Mouse (Mus musculus) adrenal gland, postnatal 36 days (tissue): ENCODE results near the gene Utf1. TPM values are rescaled to one million over a fixed set of nuclear protein-coding genes. Genes with fewer than 3 reads are reported as not detected.
A peak's percentile ranks its signal among the peaks of the same experiment; 100 is the strongest.

Experiments used
- DNase-seq, 2 experiments: peaks; one replicate each; pipeline ENCODE4 v3.0.0; 2021; ENCODE audit warnings: mixed read lengths in 1 of 2
- microRNA-seq: library from miRNA; unstranded; fragments of <30 nt; microRNA quantifications from one replicate; pipeline ENCODE4 v1.2.0, GENCODE M21; 2021
- total RNA-seq, 2 experiments: library from RNA; stranded (reverse); gene quantifications; 2 replicates each; pipeline ENCODE4 v1.2.3; 2021

Gene Utf1
- total RNA-seq, 2 experiments from 2014 or later = not detected

DNA sequence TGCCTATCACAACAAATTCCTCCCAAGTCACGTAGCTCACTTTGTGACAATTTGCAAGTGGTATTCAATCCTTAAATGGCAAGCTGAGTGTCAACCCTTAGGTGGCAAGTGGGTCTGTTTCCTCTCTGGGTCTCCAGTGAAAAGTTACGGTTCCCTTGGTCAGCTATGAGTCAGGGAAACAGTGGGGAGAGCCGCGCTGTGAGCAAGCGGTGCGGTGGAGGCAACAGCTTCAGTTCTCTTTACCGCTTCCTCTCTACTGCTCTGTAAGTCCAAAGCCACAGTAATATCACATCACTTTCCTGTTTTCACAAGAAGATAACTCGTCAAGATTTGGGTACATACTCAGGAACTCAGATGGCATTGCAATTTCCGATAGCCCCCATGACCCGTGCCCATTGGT is 30.7 kb downstream of the Utf1 start:
- no peak for DNase-seq

DNA sequence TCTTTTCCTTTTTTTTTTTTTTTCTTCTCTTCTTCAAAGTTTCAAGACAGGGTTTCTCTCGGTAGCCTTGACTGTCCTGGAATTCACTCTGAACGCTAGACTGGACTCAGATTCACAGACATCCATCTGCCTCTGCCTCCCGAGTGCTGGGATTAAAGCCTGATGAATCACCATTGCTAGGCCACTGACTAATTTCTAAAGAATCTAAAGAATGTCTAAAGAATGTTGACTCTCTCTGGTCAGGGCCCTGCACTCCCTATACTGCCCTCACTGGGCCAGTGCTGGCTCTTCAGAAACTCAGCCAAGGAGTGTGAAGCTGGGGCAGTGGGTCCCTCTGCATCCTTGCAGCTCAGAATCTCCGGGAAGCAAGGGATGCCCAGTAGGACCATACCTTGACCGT is 31.9 kb downstream of the Utf1 start:
- DNase-seq = no peak

DNA sequence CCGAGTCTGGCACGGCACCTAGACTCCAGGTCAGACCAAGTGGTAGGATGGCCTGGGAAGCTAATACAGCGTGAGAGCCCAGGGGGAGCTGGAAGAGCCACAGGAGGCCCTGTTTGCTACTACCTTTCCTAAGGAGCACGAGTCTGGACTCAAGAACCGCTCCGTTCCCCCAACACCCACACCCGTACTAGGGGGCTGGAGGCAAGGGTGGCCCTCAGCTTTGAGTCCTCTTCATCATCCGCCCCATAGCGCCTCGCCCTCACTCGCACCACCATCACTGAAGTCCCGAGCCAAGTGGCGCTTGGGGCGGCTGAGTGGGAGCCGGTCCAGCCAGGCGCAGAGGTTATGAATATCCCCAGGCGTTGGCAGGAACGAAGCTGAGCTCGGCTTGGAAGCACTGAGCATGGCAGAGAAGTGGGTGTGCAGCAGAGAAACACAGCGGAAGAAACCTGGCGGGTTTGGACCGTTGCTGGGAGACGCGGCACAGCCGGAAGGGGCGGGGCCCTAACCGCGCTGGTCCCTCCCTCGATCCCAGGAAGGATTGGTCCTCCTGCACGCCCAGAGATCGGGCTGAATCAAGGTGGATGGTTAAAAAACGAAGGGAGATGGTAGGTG is 34.8 kb downstream of the Utf1 start, which contains the start of gene 6430531B16Rik:
6430531B16Rik (minus strand) TSS at position 478 of the 615 bp plus-strand sequence.
- peak; percentile 89 to 93 for DNase-seq

DNA sequence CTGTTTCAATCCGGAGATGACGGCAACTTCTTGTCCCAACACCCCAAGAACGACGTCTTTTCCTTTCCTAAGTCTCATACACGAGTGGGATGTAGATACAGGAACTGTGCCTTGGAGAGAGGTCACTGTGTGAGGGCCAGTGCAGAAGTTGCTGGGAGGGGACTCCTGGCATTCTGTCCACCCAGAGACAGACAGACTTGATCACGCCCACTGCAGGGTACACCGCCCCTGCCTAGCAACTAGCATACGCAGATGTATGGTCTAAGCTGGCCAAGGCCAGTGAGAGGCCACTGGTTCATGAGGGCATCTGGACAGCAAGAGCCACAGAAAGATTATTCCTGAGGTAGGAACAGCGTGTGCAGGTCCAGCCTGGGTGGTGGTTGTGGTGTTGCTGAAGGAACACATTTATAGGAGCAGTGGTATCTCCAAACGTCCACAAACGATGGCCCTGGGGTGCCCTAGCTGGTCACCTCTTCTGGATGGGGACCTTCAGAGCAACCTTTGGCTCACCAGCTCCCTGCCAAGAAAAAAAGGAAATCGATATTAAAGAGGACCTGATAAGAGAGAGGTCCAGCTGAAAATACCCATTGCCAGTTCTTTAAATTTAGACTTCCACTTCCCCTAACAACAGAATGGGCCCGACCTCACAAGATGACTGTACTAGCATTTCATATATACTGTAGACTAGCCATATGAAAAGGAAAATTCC is 35.6 kb downstream of the Utf1 start:
- DNase-seq = peak in 1 of 2 experiments; percentile 46

DNA sequence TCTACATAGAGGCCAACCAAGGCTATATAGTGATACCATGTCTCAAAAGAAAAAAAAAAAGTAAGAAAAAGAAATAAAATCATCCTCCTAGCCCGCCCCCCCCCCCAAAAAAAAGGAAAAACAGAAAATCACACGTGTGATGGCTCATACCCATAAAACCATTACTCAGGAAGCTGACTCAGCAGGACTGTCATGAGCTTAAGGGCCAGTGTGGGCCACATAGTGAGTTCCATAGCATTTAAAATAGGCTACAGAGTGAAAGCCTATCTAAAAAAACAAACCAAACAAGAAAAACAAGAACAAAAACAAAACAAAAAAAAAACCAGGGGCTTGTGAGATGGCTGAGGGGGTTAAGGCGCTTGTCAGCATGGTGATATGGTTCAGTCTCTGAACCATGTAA is 37.2 kb downstream of the Utf1 start:
- DNase-seq = no peak

DNA sequence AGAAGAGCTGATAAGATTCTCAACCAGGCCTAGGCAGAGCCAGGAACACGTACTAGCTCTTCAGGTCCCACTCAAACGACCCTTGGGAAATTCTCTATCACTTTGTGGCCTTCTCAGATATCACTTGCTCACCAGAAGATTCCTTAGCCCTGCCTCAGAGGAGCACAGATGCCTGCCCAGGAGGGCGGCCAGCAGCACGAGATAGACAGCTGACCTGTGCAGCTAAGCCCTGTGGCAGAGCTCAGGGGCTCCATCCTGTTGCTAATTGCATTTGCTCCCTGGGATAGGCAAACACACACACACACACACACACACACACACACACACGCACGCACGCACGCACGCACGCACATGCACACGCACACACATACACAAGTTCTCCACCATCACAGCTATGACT is 38.5 kb downstream of the Utf1 start:
- no peak for DNase-seq

DNA sequence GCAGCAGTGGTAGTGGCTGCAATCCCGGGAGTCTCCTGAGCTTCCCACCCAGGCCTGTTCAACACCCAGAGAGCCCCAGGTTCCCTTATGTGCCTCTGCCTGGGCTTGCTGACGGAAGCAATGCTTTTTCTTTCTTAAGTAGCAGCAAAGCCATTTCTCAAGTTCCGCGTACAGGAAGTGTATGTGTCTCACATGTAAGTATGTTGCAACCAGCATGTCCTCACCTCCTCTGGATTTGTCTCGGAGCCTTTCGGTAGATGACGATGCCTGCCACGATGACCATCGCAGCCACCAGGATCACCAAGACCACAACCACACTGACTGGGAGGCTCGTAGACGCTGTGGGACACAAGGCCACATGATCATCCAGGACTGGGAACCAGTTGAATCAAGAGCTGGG is 40.9 kb downstream of the Utf1 start:
- DNase-seq = no peak

DNA sequence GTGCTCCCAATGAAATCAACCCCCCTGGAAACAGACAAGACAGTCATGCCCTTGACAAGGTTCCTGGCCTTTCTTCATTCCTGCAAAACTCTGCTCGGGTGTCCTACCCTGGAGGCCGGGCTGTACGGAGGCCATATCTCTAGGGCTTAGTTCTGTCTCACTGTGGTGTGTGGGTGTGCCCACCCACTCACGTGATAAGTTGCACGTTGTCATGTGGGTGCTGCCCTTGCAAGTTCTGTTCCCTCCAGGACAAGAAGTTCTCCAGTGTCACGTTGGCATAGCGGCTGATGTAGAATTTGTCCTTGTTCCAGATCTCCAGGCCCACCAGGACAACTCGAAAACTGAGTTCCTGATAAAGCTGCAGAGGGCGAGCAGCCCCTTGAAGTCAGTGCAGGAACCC is 44.7 kb downstream of the Utf1 start:
- DNase-seq = no peak

DNA sequence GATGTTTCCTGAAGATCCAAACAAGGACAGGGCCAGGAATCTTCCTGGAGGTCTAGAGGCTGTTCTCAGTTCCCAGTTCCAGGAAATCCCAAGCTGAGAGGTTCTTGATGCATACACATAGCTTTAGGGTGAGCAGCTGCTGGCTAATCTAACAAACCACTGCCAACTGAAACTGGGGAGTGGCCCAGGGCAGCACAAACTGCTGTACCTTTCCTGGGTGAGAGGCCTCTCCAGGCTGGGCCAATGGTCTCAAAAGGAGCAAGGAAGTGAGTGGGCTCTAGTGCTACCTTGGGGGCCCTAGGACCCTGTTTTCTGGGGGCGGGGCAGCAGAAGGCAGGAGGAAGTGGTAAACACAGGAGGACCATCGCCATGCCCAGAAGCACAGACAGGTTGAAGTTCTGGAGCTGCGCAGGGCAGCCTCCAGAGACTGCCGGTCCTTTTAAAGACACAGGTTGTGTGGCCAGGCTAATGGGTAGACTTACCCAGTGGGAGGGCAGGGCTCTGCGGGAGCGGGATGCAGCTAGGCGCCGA is 47.3 kb downstream of the Utf1 start:
- no peak for DNase-seq

DNA sequence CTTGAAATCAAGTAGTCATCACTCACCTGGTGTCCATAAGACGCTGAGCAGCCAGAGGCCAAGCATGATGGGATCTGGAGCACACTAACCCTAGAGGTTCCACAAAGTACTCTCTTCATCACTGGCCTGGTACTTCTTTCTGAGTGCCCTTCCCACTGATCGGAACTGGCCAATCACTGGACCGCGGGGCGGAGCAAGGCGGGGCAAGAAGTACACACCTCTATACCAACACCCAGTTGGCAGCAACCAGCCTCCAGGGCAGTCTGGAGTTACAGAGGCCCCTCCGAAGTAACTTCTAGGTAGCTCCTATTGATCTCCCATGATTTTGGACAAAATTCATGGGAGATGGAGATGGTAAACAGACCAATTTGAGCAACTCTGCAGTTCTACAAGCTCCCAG is 48.8 kb downstream of the Utf1 start, which contains the start of gene Adam8:
Adam8 (minus strand) TSS at position 157 of the 400 bp plus-strand sequence.
- DNase-seq = peak; percentile 59 to 64

DNA sequence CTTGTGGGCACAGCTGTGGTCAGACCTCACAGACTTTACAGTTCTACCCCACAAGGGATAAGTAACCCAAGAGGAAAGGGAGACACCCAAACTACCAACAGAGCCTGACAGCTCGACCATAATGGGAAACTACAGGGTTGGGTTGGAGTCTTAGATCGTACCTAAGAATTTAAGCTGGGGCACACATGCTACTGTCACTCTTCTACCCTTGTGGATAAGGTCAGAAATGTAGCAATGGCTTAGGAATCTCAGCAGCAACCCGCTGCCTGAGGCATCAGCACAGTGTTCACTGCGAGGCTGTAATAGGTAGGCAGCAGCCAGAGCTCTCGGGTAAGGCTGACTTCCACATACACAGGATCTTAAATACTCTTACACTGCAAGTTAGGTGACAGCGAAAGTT is 49.9 kb downstream of the Utf1 start:
- DNase-seq = no peak

DNA sequence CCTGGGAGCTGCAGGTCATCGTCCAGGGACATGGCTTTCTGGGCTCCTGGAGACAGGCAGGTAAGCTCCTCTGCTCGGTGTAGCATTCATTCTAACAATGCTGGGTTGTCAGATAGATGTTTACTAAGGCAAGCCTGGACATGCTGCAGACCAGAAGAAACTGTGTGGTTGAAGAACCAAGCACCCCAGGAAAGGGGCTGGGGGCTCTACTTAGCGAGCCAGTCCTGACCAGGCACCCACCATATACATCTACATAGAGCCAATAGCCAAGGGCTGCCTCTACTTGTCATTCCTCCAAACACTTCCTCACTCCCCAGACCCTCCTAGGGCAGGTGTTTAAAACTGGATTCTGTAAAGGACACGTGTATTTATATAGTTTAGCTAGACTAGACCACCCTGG is 50.6 kb downstream of the Utf1 start:
- no peak for DNase-seq

DNA sequence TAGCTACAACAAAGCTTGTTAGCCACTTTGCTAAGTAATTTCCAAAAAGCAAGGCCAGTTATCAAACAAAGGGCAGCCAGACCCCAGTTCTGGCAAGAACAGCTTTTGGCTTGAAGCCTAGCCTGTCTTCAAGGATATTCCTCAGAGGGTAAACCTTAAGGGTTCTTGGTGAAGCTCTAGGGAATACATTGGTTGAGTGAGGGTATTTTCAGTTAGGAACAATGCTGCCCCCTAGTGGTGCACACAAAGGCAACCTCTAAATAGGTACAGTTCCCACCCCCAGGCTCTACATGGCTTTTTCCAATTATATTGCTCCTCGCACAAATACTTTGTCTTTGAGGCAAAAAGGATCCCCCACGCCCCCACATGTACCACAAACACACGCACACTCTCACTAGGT is 51.1 kb downstream of the Utf1 start:
- peak; percentile 61 to 79 for DNase-seq

Small RNA genes within 50 kb of the gene (microRNA-seq; reads per million reads assigned to microRNA genes)
- gene Mir202 = 24.1 reads per million, percentile 36 among the genes with 10 or more reads in this experiment
- gene Mir7062 = not detected
- not detected for gene mmu-mir-7686

Other genes starting within 250 kb of the Utf1 start
- gene Adgra1, start 109.6 kb upstream of the Utf1 start, total RNA-seq = 1 to 10 TPM; 2.2 to 3.9 TPM
- under 1 TPM; 0.50 to 0.56 TPM for gene Kndc1, start 49.1 kb upstream of the Utf1 start, total RNA-seq
- gene 6430531B16Rik, start 35.0 kb downstream of the Utf1 start, total RNA-seq = not detected
- 1 to 10 TPM in 1 of 2 experiments, under 1 TPM in 1; 0.69 to 4.6 TPM for gene Adam8, start 48.8 kb downstream of the Utf1 start, total RNA-seq
- gene Zfp511, start 92.6 kb downstream of the Utf1 start, total RNA-seq = 10 to 100 TPM; 19.2 to 22.8 TPM
- 10 to 100 TPM; 24.4 to 26.0 TPM for gene Tubgcp2, start 92.9 kb downstream of the Utf1 start, total RNA-seq
- not detected for gene Msx3, start 105.3 kb downstream of the Utf1 start, total RNA-seq
- gene Caly, start 138.8 kb downstream of the Utf1 start, total RNA-seq = 1 to 10 TPM; 4.6 to 6.1 TPM
- not detected for gene Prap1, start 149.6 kb downstream of the Utf1 start, total RNA-seq
- 10 to 100 TPM; 45.3 to 68.5 TPM for gene Fuom, start 158.7 kb downstream of the Utf1 start, total RNA-seq
- gene Paox, start 172.0 kb downstream of the Utf1 start, total RNA-seq = 10 to 100 TPM; 13.0 to 26.1 TPM
- 100 to 1,000 TPM; 356 to 530 TPM for gene Echs1, start 172.7 kb downstream of the Utf1 start, total RNA-seq
- 10 to 100 TPM; 24.4 to 34.5 TPM for gene Mtg1, start 193.8 kb downstream of the Utf1 start, total RNA-seq
- gene Sprn, start 211.1 kb downstream of the Utf1 start, total RNA-seq = under 1 TPM; 0.33 to 0.56 TPM
- not detected for gene Olfr522, start 221.0 kb downstream of the Utf1 start, total RNA-seq
- gene Olfr523, start 229.4 kb downstream of the Utf1 start, total RNA-seq = not detected